Mouse (Mus musculus) erythroblast, embryonic 14.5 days (primary cell): ENCODE measurements around the gene Tgfbr3l.

ENCODE experiments used
- GATA1 ChIP-seq: IDR thresholded peaks from 2 replicates; pipeline ENCODE4 v1.6.1; 2012; ENCODE audit warnings: low read length, inconsistent platforms, mixed read lengths
- TAL1 ChIP-seq: IDR thresholded peaks from 3 replicates; pipeline ENCODE4 v1.6.1; 2012; ENCODE audit warnings: low read length, inconsistent platforms, mixed read lengths

GRCm38 (mm10) chr8:4265160-4265914, 17.3 kb downstream of the Tgfbr3l start:
- TF ChIP-seq GATA1 = no peak
- TF ChIP-seq TAL1 = no peak
